Mouse (Mus musculus) kidney, adult 18-20 months (tissue): Measurements from ENCODE around the gene Gm15448.
"Not testable (repeated sequence)": the region's sequence is repeated elsewhere in the genome, so short reads cannot be mapped to it uniquely, and the experiment has no call there.

Experiments used
- DNase-seq: peaks from one replicate; pipeline ENCODE4 v3.0.0; 2021

Gene Gm15448

DNA sequence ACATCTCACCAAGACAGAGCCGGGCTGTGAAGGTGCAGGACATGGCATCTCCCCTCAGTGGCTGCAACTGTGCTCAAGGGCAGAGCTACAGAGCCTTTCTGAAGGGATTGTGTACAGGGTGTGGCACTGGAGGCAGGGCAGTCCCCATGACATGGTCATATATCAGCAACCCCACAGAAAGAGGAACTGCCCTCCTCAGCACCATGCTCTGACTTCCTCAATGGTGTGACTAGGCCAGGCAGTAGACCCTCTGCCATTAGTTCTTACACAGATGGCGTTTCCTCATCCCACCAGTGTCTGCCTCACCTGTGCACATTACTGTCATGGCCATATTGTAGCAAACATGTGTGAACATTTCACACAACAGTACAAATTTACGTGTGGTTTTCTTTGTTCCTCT, at the start of gene Gm15448:
Gm15448 (minus strand) TSS at position 89 of the 400 bp plus-strand sequence.
- not testable (repeated sequence) for DNase-seq

DNA sequence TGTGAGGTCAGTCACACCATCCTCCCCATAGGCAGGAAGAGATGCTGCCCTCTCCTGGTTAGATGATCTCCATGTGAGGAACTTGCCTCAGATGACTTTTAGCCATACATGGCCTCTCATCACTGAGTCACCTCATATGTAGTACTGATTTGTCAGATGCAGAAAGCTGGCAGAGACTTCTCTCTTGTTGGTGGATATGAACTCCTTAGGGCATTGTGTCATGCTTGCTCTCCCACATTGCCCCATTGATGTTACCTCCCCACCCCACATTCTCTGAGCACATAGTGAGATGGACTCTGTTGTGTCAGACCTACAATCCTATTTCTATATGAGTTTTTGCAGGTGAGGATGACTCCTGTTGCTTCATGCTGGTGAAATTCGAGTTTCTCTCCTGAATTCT, 49.5 kb upstream of the Gm15448 start:
- not testable (repeated sequence) for DNase-seq

- DNase-seq: not testable (repeated sequence)
Observed at GRCm38 (mm10) chr7:3844951-3845350, 19.5 kb upstream of the Gm15448 start, which contains the start of gene Pira2. TSS of gene Pira2 (minus strand) at chr7:3845051.

DNA sequence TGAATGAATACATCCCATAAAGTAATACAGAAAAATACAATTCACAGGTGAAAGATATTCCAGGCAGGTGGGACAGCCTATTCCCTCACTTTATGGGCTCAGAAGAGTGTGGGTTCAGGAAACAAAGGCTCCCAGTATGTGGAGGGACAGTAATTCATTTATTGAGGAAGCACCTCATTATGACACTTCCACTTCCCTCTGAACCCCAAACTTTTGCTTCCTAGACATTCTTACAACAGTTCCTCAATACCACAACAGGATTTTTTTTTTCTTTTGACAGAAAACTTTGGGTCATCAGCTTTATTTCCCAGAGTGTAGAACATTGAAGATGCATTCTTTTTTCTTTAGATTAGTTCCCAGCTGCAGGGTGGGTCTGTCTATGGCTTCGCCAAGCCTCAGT, 12.4 kb upstream of the Gm15448 start:
- DNase-seq: not testable (repeated sequence)

DNA sequence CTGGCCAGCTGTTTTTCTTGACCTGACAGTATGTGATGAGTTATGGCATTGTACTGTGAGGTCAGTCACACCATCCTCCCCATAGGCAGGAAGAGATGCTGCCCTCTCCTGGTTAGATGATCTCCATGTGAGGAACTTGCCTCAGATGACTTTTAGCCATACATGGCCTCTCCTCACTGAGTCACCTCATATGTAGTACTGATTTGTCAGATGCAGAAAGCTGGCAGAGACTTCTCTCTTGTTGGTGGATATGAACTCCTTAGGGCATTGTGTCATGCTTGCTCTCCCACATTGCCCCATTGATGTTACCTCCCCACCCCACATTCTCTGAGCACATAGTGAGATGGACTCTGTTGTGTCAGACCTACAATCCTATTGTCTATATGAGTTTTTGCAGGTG, 5.1 kb upstream of the Gm15448 start:
- DNase-seq: not testable (repeated sequence)

- DNase-seq: not testable (repeated sequence)
Observed at GRCm38 (mm10) chr7:3811912-3812311, 13.6 kb downstream of the Gm15448 start.

- DNase-seq: not testable (repeated sequence)
Observed at GRCm38 (mm10) chr7:3802935-3803334, 22.6 kb downstream of the Gm15448 start.

GRCm38 (mm10) chr7:3799940-3800339, 25.5 kb downstream of the Gm15448 start:
- not testable (repeated sequence) for DNase-seq

GRCm38 (mm10) chr7:3796286-3796685, 29.2 kb downstream of the Gm15448 start:
- DNase-seq: not testable (repeated sequence)
